Mouse (Mus musculus): Measurements from ENCODE around the gene Col18a1.

DNA sequence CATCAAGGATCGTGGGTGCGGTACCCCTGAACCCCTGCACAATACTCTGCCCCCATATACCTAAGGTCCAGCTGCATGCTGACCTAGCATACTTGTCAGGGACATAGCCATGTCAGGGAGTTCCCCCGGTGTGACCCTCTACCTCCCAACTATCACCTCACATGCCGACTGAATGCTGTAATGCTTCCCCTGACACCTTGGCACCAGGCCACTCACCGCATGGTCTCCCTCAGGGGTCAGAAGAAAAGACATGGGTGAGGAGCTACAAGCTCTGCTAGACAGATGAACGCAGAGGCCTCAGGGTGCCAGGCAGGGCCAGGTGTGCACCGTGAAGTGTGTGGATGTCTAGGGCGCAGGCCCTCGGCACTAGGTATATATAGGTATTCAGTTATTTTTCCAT is 56.3 kb downstream of the Col18a1 start:
- TF ChIP-seq MYOD1 (IDR thresholded peaks at IDR 0.05; ENCODE audit: control insufficient read depth in 1 of 3, insufficient read length in 2 of 3, low read depth in 2 of 3), result no peak
- TF ChIP-seq CEBPB (IDR thresholded peaks at IDR 0.05; ENCODE audit: insufficient read depth, poor library complexity, severe bottlenecking), result no peak
- no peak for TF ChIP-seq POLR2A (IDR thresholded peaks at IDR 0.05; ENCODE audit: insufficient read length, low read depth)
- TF ChIP-seq USF1 (IDR thresholded peaks at IDR 0.05; ENCODE audit: low read depth), result no peak
- TF ChIP-seq TCF3 (IDR thresholded peaks at IDR 0.05; ENCODE audit: insufficient read length, low read depth), result no peak

All from myocyte (in vitro differentiated cells).